Mouse (Mus musculus) embryonic facial prominence, embryonic 14.5 days (tissue): ENCODE results near the gene Tango6. TPM values are rescaled to one million over a fixed set of nuclear protein-coding genes. Genes with fewer than 3 reads are reported as not detected.

Experiments
- ATAC-seq: fragments of 200-750 bp; cut with Nextera tagmentation; 2 replicates; pipeline ENCODE4 v1.8.0; 2017; ENCODE audit warnings: low read depth, moderate number of reproducible peaks, moderate TSS enrichment
- DNase-seq: peaks from one replicate; pipeline ENCODE4 v3.0.0-alpha.2; 2015; ENCODE audit warnings: low spot score
- H3K27ac ChIP-seq: fragments of 300-500 bp; sonication (generic); replicated peaks from 2 replicates; pipeline ENCODE4 v1.5.1; 2014; ENCODE audit warnings: low read depth, mild to moderate bottlenecking, low read length, moderate library complexity
- H3K27me3 ChIP-seq: fragments of 300-500 bp; sonication (generic); replicated peaks from 2 replicates; pipeline ENCODE4 v1.6.1; 2014; ENCODE audit warnings: low read length; ENCODE audit not compliant: control insufficient read depth, insufficient read depth
- H3K36me3 ChIP-seq: fragments of 300-500 bp; sonication (generic); 2 replicates; pipeline ENCODE4 v1.6.1; 2014; ENCODE audit warnings: low read length, mixed read lengths; ENCODE audit not compliant: control insufficient read depth, insufficient read depth
- H3K4me1 ChIP-seq: fragments of 300-500 bp; sonication (generic); 2 replicates; pipeline ENCODE4 v1.6.1; 2014; ENCODE audit warnings: antibody characterized with exemption, low read length; ENCODE audit not compliant: control insufficient read depth, insufficient read depth
- H3K4me2 ChIP-seq: fragments of 300-500 bp; sonication (generic); 2 replicates; pipeline ENCODE4 v1.6.1; 2014; ENCODE audit warnings: low read depth, mild to moderate bottlenecking, low read length, moderate library complexity, mixed read lengths
- H3K4me3 ChIP-seq: fragments of 300-500 bp; sonication (generic); 2 replicates; pipeline ENCODE4 v1.5.1; 2014; ENCODE audit warnings: low read depth, mild to moderate bottlenecking, low read length
- H3K9ac ChIP-seq: fragments of 300-500 bp; sonication (generic); 2 replicates; pipeline ENCODE4 v1.6.1; 2014; ENCODE audit warnings: low read depth, mild to moderate bottlenecking, low read length, moderate library complexity, mixed read lengths
- H3K9me3 ChIP-seq: fragments of 300-500 bp; sonication (generic); 2 replicates; pipeline ENCODE4 v1.6.1; 2016; ENCODE audit warnings: low read length; ENCODE audit not compliant: control insufficient read depth
- WGBS: fragments of 180-500 bp; shearing (Covaris S2); extraction: QIAGEN DNeasy Blood & Tissue Kit; methylation state at CpG from one replicate; pipeline ENCODE4 v1.1.7; 2014; 5-methylcytosine and 5-hydroxymethylcytosine counted together
- polyA plus RNA-seq: library from polyadenylated mRNA; unstranded; fragments of >200 nt; fragmentation: Nextera tagmentation; extraction: Ambion mirVana; gene quantifications from 2 replicates; pipeline ENCODE4 v1.2.1, GENCODE M21; 2014

Tango6 gene
- polyA plus RNA-seq, 1 experiment from 2014 or later: 6.1 TPM

- no peaks in the 10 kb centered on the region for H3K4me1 ChIP-seq
- no peaks in the 10 kb centered on the region for H3K27me3 ChIP-seq
- H3K9ac ChIP-seq: no peak overlapping the region
- WGBS: 97% methylated on average over 15 of the region's 15 CpGs
- H3K27ac ChIP-seq: no peak overlapping the region
- H3K4me3 ChIP-seq: no peak overlapping the region
- no peaks in the 10 kb centered on the region for H3K9me3 ChIP-seq
- ATAC-seq (no peak), DNase-seq (no peak)
- H3K4me2 ChIP-seq: no peak overlapping the region
- no peaks in the 10 kb centered on the region for H3K36me3 ChIP-seq
These were observed 8.6 kb upstream of the Tango6 start for GRCm38 (mm10) chr8:106674318-106674717.

GRCm38 (mm10) chr8:106674894-106675293 is 8.0 kb upstream of the Tango6 start:
- DNase-seq: no peak
- ATAC-seq: no peak
- Histone ChIP-seq H3K4me3 (no peak overlapping the region), H3K27me3 (no peaks in the 10 kb centered on the region), H3K36me3 (no peaks in the 10 kb centered on the region), H3K4me1 (no peaks in the 10 kb centered on the region), H3K27ac (no peak overlapping the region), H3K9ac (no peak overlapping the region), H3K4me2 (no peak overlapping the region), H3K9me3 (no peaks in the 10 kb centered on the region)
- 83% methylated on average over 8 of the region's 8 CpGs for WGBS

GRCm38 (mm10) chr8:106684387-106684786 is 1.5 kb downstream of the Tango6 start:
- Histone ChIP-seq H3K4me2 (no peak overlapping the region), H3K9ac (no peak overlapping the region), H3K9me3 (no peaks in the 10 kb centered on the region), H3K36me3 (peaks cover 6% of the 10 kb centered on the region; the same call in 1 of the 2 replicates), H3K4me3 (no peak overlapping the region), H3K4me1 (no peaks in the 10 kb centered on the region), H3K27ac (no peak overlapping the region), H3K27me3 (no peaks in the 10 kb centered on the region)
- 88% methylated on average over 4 of the region's 4 CpGs for WGBS
- DNase-seq: no peak
- ATAC-seq: no peak

- 2% methylated on average over 4 of the region's 4 CpGs for WGBS
- Histone ChIP-seq H3K9me3 (no peaks in the 10 kb centered on the region), H3K27me3 (no peaks in the 10 kb centered on the region), H3K36me3 (peaks cover 12% of the 10 kb centered on the region), H3K4me1 (no peaks in the 10 kb centered on the region), H3K27ac (no peak overlapping the region), H3K9ac (no peak overlapping the region), H3K4me3 (no peak overlapping the region), H3K4me2 (no peak overlapping the region)
- DNase-seq: peak; percentile 90
- peak; percentile 51; the same call in 1 of the 2 replicates for ATAC-seq
These were observed 4.6 kb downstream of the Tango6 start for GRCm38 (mm10) chr8:106687479-106687878.

GRCm38 (mm10) chr8:106697748-106698248 is 14.9 kb downstream of the Tango6 start:
- no peak for DNase-seq
- H3K9ac ChIP-seq: no peak overlapping the region
- no peaks in the 10 kb centered on the region for H3K27me3 ChIP-seq
- no peak overlapping the region for H3K27ac ChIP-seq
- no peak overlapping the region for H3K4me3 ChIP-seq
- ATAC-seq: no peak
- H3K4me1 ChIP-seq: no peaks in the 10 kb centered on the region
- WGBS: 78% methylated on average over 3 of the region's 3 CpGs
- no peak overlapping the region for H3K4me2 ChIP-seq
- peaks cover 64% of the 10 kb centered on the region for H3K36me3 ChIP-seq
- H3K9me3 ChIP-seq: no peaks in the 10 kb centered on the region

- ATAC-seq (no peak), DNase-seq (peak; percentile 31)
- H3K9ac ChIP-seq: no peak overlapping the region
These were observed 16.7 kb downstream of the Tango6 start for GRCm38 (mm10) chr8:106699588-106699987.

GRCm38 (mm10) chr8:106700131-106700530 is 17.3 kb downstream of the Tango6 start:
- H3K9me3 ChIP-seq: no peaks in the 10 kb centered on the region
- H3K36me3 ChIP-seq: peaks cover 51% of the 10 kb centered on the region
- H3K27me3 ChIP-seq: no peaks in the 10 kb centered on the region
- H3K4me3 ChIP-seq: no peak overlapping the region
- H3K4me2 ChIP-seq: no peak overlapping the region
- peaks cover 5% of the 10 kb centered on the region; the same call in 1 of the 2 replicates for H3K4me1 ChIP-seq
- ATAC-seq (no peak), DNase-seq (no peak)
- WGBS: 94% methylated on average over 6 of the region's 6 CpGs
- H3K27ac ChIP-seq: no peak overlapping the region
- no peak overlapping the region for H3K9ac ChIP-seq

More at GRCm38 (mm10) chr8:106699588-106699987, 16.7 kb downstream of the Tango6 start:
- 79% methylated on average over 5 of the region's 5 CpGs for WGBS
- no peaks in the 10 kb centered on the region for H3K27me3 ChIP-seq
- H3K36me3 ChIP-seq: peaks cover 52% of the 10 kb centered on the region
- H3K27ac ChIP-seq: no peak overlapping the region
- 0 out of 2 replicates have a peak, but pooled peaks cover 3% of the 10 kb centered on the region for H3K4me1 ChIP-seq
- no peak overlapping the region for H3K4me2 ChIP-seq
- H3K4me3 ChIP-seq: no peak overlapping the region
- H3K9me3 ChIP-seq: no peaks in the 10 kb centered on the region

- Histone ChIP-seq H3K4me3 (no peak overlapping the region), H3K4me2 (no peak overlapping the region), H3K9ac (no peak overlapping the region), H3K36me3 (peaks cover 44% of the 10 kb centered on the region), H3K27me3 (no peaks in the 10 kb centered on the region), H3K27ac (no peak overlapping the region), H3K9me3 (no peaks in the 10 kb centered on the region), H3K4me1 (peaks cover 10% of the 10 kb centered on the region; the same call in 1 of the 2 replicates)
- ATAC-seq: no peak
- WGBS: 72% methylated on average over 3 of the region's 3 CpGs
- no peak for DNase-seq
These were observed 18.5 kb downstream of the Tango6 start for GRCm38 (mm10) chr8:106701360-106701759.

- H3K4me3 ChIP-seq: no peak overlapping the region
- no peaks in the 10 kb centered on the region for H3K27me3 ChIP-seq
- peaks cover 10% of the 10 kb centered on the region; the same call in 1 of the 2 replicates for H3K4me1 ChIP-seq
- peaks cover 19% of the 10 kb centered on the region for H3K36me3 ChIP-seq
- H3K27ac ChIP-seq: peak overlapping the region; percentile 66
- ATAC-seq: peak; percentile 24
- DNase-seq: no peak
- no peak overlapping the region for H3K9ac ChIP-seq
- H3K9me3 ChIP-seq: no peaks in the 10 kb centered on the region
- 66% methylated on average over 9 of the region's 9 CpGs for WGBS
- no peak overlapping the region for H3K4me2 ChIP-seq
These were observed 21.5 kb downstream of the Tango6 start for GRCm38 (mm10) chr8:106704199-106704900.
